Mouse (Mus musculus) lung, adult 2 months (tissue): ENCODE data around the gene Cdk14. TPM values are rescaled to one million over a fixed set of nuclear protein-coding genes. Genes with fewer than 3 reads are reported as not detected.

ENCODE experiments used
- DNase-seq: peaks from one replicate; pipeline ENCODE4 v3.0.0; 2022
- H3K4me1 ChIP-seq: fragments of 200-500 bp; 2 replicates; pipeline ENCODE4 v1.6.1; 2011; ENCODE audit warnings: low read length; ENCODE audit not compliant: control insufficient read depth, insufficient read depth
- H3K4me3 ChIP-seq: fragments of 200-500 bp; replicated peaks from 2 replicates; pipeline ENCODE3; 2011; ENCODE audit warnings: low read depth, mild to moderate bottlenecking, control low read depth, low read length; ENCODE audit errors: extremely low read depth
- CTCF ChIP-seq: fragments of 200-500 bp; IDR thresholded peaks from 2 replicates; pipeline ENCODE4 v1.5.1; 2011; ENCODE audit warnings: mild to moderate bottlenecking, low read length, control low read depth; ENCODE audit not compliant: insufficient read depth
- POLR2A ChIP-seq: fragments of 200-500 bp; IDR thresholded peaks from 2 replicates; pipeline ENCODE4 v1.6.1; 2011; ENCODE audit warnings: low read depth, mild to moderate bottlenecking, control low read depth, low read length, borderline replicate concordance; ENCODE audit errors: extremely low read depth
- WGBS: fragments of 180-500 bp; shearing (Covaris S2); methylation state at CpG from one replicate; pipeline ENCODE4 v1.1.7; 2018; 5-methylcytosine and 5-hydroxymethylcytosine counted together
- polyA plus RNA-seq: library from polyadenylated mRNA; depleted of rRNA; stranded (reverse); fragments of >200 nt; gene quantifications from 2 replicates; pipeline ENCODE4 v1.2.3, GENCODE M21; 2012

Gene Cdk14
- polyA plus RNA-seq, 1 experiment, result 19.0 TPM

GRCm38 (mm10) chr5:5322699-5323098 is 97.4 kb downstream of the Cdk14 start:
- H3K4me3 ChIP-seq, result no peak overlapping the region
- TF ChIP-seq POLR2A (no peak), CTCF (no peak)
- peaks cover 3% of the 10 kb centered on the region for H3K4me1 ChIP-seq
- DNase-seq, result no peak
- 87% methylated on average over 8 of the region's 8 CpGs for WGBS

GRCm38 (mm10) chr5:5320506-5321181 is 99.5 kb downstream of the Cdk14 start:
- Histone ChIP-seq H3K4me3 (no peak overlapping the region), H3K4me1 (peaks cover 3% of the 10 kb centered on the region)
- 30% methylated on average over 2 of the region's 2 CpGs for WGBS
- TF ChIP-seq POLR2A (no peak), CTCF (no peak)
- DNase-seq, result no peak

GRCm38 (mm10) chr5:5319824-5320505 is 100.1 kb downstream of the Cdk14 start:
- 30% methylated on average over 8 of the region's 8 CpGs for WGBS

GRCm38 (mm10) chr5:5314270-5314669 is 105.8 kb downstream of the Cdk14 start:
- TF ChIP-seq POLR2A, result no peak
- TF ChIP-seq CTCF, result no peak
- 79% methylated on average over 6 of the region's 6 CpGs for WGBS
- no peak for DNase-seq
- Histone ChIP-seq H3K4me3 (no peak overlapping the region), H3K4me1 (peaks cover 7% of the 10 kb centered on the region)

More at GRCm38 (mm10) chr5:5319824-5320505, 100.1 kb downstream of the Cdk14 start:
- DNase-seq, result no peak
- H3K4me3 ChIP-seq, result no peak overlapping the region
- H3K4me1 ChIP-seq, result peaks cover 3% of the 10 kb centered on the region
- TF ChIP-seq CTCF, result no peak
- TF ChIP-seq POLR2A, result no peak

GRCm38 (mm10) chr5:5313195-5313760 is 106.8 kb downstream of the Cdk14 start:
- DNase-seq, result no peak
- 41% methylated on average over 9 of the region's 9 CpGs for WGBS
- H3K4me1 ChIP-seq, result peaks cover 7% of the 10 kb centered on the region
- TF ChIP-seq POLR2A, result no peak
- no peak for TF ChIP-seq CTCF
- no peak overlapping the region for H3K4me3 ChIP-seq

GRCm38 (mm10) chr5:5305286-5305685 is 114.8 kb downstream of the Cdk14 start:
- Histone ChIP-seq H3K4me1 (peaks cover 11% of the 10 kb centered on the region), H3K4me3 (no peak overlapping the region)
- DNase-seq, result no peak
- TF ChIP-seq CTCF (no peak), POLR2A (no peak)
- 93% methylated on average over 2 of the region's 2 CpGs for WGBS

- no peak overlapping the region for H3K4me3 ChIP-seq
- peaks cover 13% of the 10 kb centered on the region for H3K4me1 ChIP-seq
- WGBS, result 90% methylated on average over 8 of the region's 8 CpGs
- TF ChIP-seq POLR2A, result no peak
- no peak for DNase-seq
Measured at GRCm38 (mm10) chr5:5303102-5303670, 116.9 kb downstream of the Cdk14 start.

- no peak for DNase-seq
- no peak overlapping the region for H3K4me3 ChIP-seq
- WGBS, result 75% methylated on average over 12 of the region's 12 CpGs
- TF ChIP-seq POLR2A (no peak), CTCF (no peak)
- peaks cover 15% of the 10 kb centered on the region for H3K4me1 ChIP-seq
Measured at GRCm38 (mm10) chr5:5301571-5302079, 118.5 kb downstream of the Cdk14 start.

GRCm38 (mm10) chr5:5300998-5301397 is 119.1 kb downstream of the Cdk14 start:
- H3K4me3 ChIP-seq, result no peak overlapping the region
- TF ChIP-seq CTCF (no peak), POLR2A (no peak)
- no peak for DNase-seq
- H3K4me1 ChIP-seq, result peaks cover 21% of the 10 kb centered on the region
- WGBS, result 87% methylated on average over 2 of the region's 2 CpGs
